Mouse (Mus musculus): ENCODE data around the gene Xlr4a. TPM values are rescaled to one million over a fixed set of nuclear protein-coding genes. Genes with fewer than 3 reads are reported as not detected.

The Xlr4a gene
- polyA plus RNA-seq (2012), result 1.5 and 1.6 TPM in 2 replicates

GRCm38 (mm10) chrX:73082267-73083055 is at the start of gene Xlr4a:
Gene Xlr4a, minus strand, starts transcription at chrX:73082478.

GRCm38 (mm10) chrX:73116747-73117146 is 34.5 kb upstream of the Xlr4a start, which contains the start of gene Gm14685:
Gene Gm14685, plus strand, starts transcription at chrX:73117047.

DNA sequence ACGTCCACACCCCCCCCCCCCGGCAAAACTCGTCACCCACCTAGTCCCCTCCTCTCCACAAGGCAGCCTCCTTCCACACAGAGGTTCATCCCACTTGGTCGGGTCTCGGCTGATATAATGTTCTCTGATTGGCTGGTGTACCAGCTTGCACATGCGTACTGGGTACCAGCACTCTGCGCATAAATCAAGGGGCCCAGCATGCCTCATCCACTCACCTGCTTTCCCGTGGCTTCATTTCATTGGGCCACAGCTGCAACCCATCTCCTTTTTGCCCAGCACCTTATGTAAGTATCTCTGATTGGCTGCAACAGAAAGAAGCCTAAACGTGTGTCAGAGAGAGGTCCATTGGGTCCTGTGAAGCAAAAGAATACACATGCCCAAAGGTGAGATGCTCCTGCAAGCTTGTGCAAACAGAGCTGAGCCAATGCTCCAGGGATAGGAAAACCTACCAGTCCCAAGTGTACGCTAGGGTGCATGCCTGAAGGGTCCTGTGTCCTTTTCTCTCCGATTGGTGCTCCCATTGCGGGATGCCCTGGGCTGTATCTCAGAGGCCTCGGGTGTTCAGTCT is 14.7 kb upstream of the Xlr4a start, which contains the start of gene Xlr3a:
Xlr3a (minus strand) TSS at position 155 of the 568 bp plus-strand sequence.

GRCm38 (mm10) chrX:73064415-73064793 is 17.9 kb downstream of the Xlr4a start, which contains the start of gene Pnma3:
Gene Pnma3, plus strand, starts transcription at chrX:73064787.

GRCm38 (mm10) chrX:73037003-73037402 is 45.3 kb downstream of the Xlr4a start, which contains the start of gene Pnma5:
Gene Pnma5, minus strand, starts transcription at chrX:73037103.

Other genes with a start within 250 kb of the Xlr4a start
- 4.9 and 5.8 TPM in 2 replicates for gene Cetn2, start 164.1 kb downstream of the Xlr4a start, polyA plus RNA-seq (2012)
- 1.4 TPM in 2 replicates for gene Nsdhl, start 163.9 kb downstream of the Xlr4a start, polyA plus RNA-seq (2012)
- gene Zfp185, start 95.1 kb downstream of the Xlr4a start, polyA plus RNA-seq (2012), result 0.04 TPM in 1 of 2 replicates, not detected in the other
- not detected in 2 replicates for gene Pnma5, start 45.4 kb downstream of the Xlr4a start, polyA plus RNA-seq (2012)
- gene Pnma3, start 17.7 kb downstream of the Xlr4a start, polyA plus RNA-seq (2012), result not detected in 2 replicates
- gene Xlr3a, start 14.6 kb upstream of the Xlr4a start, polyA plus RNA-seq (2012), result 0.03 and 0.31 TPM in 2 replicates
- gene Gm14685, start 34.6 kb upstream of the Xlr4a start, polyA plus RNA-seq (2012), result 0.03 and 0.30 TPM in 2 replicates
- not detected in 2 replicates for gene Xlr5b, start 66.3 kb upstream of the Xlr4a start, polyA plus RNA-seq (2012)
- not detected in 2 replicates for gene DXBay18, start 67.0 kb upstream of the Xlr4a start, polyA plus RNA-seq (2012)
- gene Spin2d, start 94.5 kb upstream of the Xlr4a start, polyA plus RNA-seq (2012), result not detected in 2 replicates
- 0.12 and 0.24 TPM in 2 replicates for gene Xlr3b, start 109.7 kb upstream of the Xlr4a start, polyA plus RNA-seq (2012)
- gene Xlr4b, start 131.9 kb upstream of the Xlr4a start, polyA plus RNA-seq (2012), result 1.2 and 1.3 TPM in 2 replicates
- 20.1 and 21.8 TPM in 2 replicates for gene F8a, start 145.8 kb upstream of the Xlr4a start, polyA plus RNA-seq (2012)
- gene Xlr4c, start 160.7 kb upstream of the Xlr4a start, polyA plus RNA-seq (2012), result 0.97 and 1.8 TPM in 2 replicates
- 0.04 TPM in 1 of 2 replicates, not detected in the other for gene Xlr3c, start 182.9 kb upstream of the Xlr4a start, polyA plus RNA-seq (2012)
- gene Xlr5a, start 210.5 kb upstream of the Xlr4a start, polyA plus RNA-seq (2012), result not detected in 2 replicates
- not detected in 2 replicates for gene Xlr5c, start 210.5 kb upstream of the Xlr4a start, polyA plus RNA-seq (2012)

Measured in megakaryocyte-erythroid progenitor cell, adult 5 weeks (primary cell).